Mouse (Mus musculus) cortical plate, adult 2 months (tissue): ENCODE measurements around the gene Zbtb44. TPM values are rescaled to one million over a fixed set of nuclear protein-coding genes. Genes with fewer than 3 reads are reported as not detected.

Experiments
- H3K27ac ChIP-seq: fragments of 200-500 bp; 2 replicates; pipeline ENCODE4 v1.5.1; 2012; ENCODE audit warnings: low read length, control low read depth, inconsistent platforms; ENCODE audit not compliant: insufficient read depth
- H3K4me1 ChIP-seq: fragments of 200-500 bp; 2 replicates; pipeline ENCODE4 v1.6.1; 2011; ENCODE audit warnings: low read length; ENCODE audit not compliant: control insufficient read depth, insufficient read depth
- H3K4me3 ChIP-seq: fragments of 200-500 bp; 2 replicates; pipeline ENCODE4 v1.5.1; 2011; ENCODE audit warnings: mild to moderate bottlenecking, low read length, control low read depth; ENCODE audit not compliant: insufficient read depth
- CTCF ChIP-seq: fragments of 200-500 bp; IDR thresholded peaks from 2 replicates; pipeline ENCODE4 v1.5.1; 2011; ENCODE audit warnings: mild to moderate bottlenecking, control low read depth, low read length; ENCODE audit not compliant: insufficient read depth; ENCODE audit errors: extremely low read depth
- POLR2A ChIP-seq: fragments of 200-500 bp; IDR thresholded peaks from 2 replicates; pipeline ENCODE4 v1.6.1; 2011; ENCODE audit warnings: mild to moderate bottlenecking, low read length, control low read depth; ENCODE audit not compliant: insufficient read depth; ENCODE audit errors: extremely low read depth
- polyA plus RNA-seq: library from polyadenylated mRNA; depleted of rRNA; stranded (reverse); fragments of >200 nt; gene quantifications from 2 replicates; pipeline ENCODE4 v1.2.3, GENCODE M21; 2012; rRNA removed

The Zbtb44 gene
- polyA plus RNA-seq, 1 experiment: 8.5 TPM

DNA sequence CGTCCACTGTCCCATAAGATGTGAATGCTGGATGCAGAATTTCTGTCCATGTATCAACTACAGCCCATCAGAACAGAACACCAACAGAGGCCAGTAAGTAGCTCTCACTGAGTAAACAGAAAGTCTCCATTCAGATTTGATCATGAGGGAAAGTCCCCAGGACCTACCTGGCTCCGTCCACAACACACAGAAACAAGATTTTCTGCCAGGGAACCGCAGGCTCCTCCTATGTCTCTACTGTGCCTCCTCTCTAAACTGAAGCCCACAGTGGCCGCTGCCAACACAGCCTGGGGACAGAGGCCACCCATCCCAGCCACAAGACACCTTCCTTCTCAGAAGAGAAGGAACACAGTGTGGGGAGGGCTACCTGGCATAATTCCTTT, 90.1 kb downstream of the Zbtb44 start:
- no peak overlapping the region for H3K27ac ChIP-seq
- H3K4me3 ChIP-seq: no peak overlapping the region
- no peaks in the 10 kb centered on the region for H3K4me1 ChIP-seq
- TF ChIP-seq CTCF (no peak), POLR2A (no peak)

DNA sequence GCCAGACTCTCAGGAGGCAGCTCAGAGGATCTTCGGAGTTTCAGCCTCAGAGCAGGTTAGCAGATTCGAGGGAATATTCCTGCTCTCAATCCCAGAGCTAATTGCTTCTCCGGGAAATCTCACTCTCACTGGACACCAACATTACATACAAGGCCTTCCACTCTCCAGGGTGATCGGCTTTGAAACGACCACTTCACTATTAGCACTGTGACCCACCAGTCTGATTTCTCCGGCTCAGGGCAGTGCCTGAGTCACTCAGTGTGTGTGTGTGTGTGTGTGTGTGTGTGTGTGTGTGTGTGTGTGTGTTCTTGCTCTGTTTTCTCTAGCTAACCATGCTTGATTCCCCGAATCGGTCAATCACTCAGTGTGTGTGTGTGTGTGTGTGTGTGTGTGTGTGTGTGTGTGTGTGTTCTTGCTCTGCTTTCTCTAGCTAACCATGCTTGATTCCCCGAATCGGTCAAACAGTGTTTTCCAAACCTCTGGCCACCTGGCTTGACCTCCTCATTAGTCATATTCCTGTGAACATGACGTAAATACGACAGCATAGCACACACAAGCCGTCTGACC, 92.1 kb downstream of the Zbtb44 start:
- no peak overlapping the region for H3K4me3 ChIP-seq
- no peak for TF ChIP-seq POLR2A
- no peak for TF ChIP-seq CTCF
- H3K27ac ChIP-seq: no peak overlapping the region

More for the DNA sequence above, 92.1 kb downstream of the Zbtb44 start:
- H3K4me1 ChIP-seq: no peaks in the 10 kb centered on the region

Other genes with a start within 250 kb of the Zbtb44 start
- 3.6 and 3.7 TPM in 2 replicates for gene Adamts15, start 108.2 kb upstream of the Zbtb44 start, polyA plus RNA-seq
- gene Adamts8, start 88.1 kb upstream of the Zbtb44 start, polyA plus RNA-seq: 2.0 TPM in 2 replicates
- 0.29 and 0.55 TPM in 2 replicates for gene St14, start 101.2 kb downstream of the Zbtb44 start, polyA plus RNA-seq
- gene Aplp2, start 181.2 kb downstream of the Zbtb44 start, polyA plus RNA-seq: 710 and 720 TPM in 2 replicates
- gene Prdm10, start 249.9 kb downstream of the Zbtb44 start, polyA plus RNA-seq: 18.1 and 19.0 TPM in 2 replicates